Mouse (Mus musculus) T-helper 17 cell (primary cell): ENCODE data around the gene E330034G19Rik.
"Not testable (repeated sequence)": the region's sequence is repeated elsewhere in the genome, so short reads cannot be mapped to it uniquely, and the experiment has no call there.

Experiments
- in situ Hi-C, 2 experiments: fragments of 300-600 bp; cut with MboI, MseI; formaldehyde crosslinking; loops; 1 replicate in 1 of 2; 2 replicates in 1 of 2; pipeline ENCODE4 v1.15.1; 2025; ENCODE audit warnings: high pct_unique_total_duplicates in 2 of 2

E330034G19Rik gene

GRCm38 (mm10) chr14:24292914-24293313 is at the start of gene E330034G19Rik:
E330034G19Rik (plus strand) TSS chr14:24293214.
- in situ Hi-C loops: no loop called here

- in situ Hi-C loops: no loop called here
Measured at GRCm38 (mm10) chr14:24244330-24245176, 48.5 kb upstream of the E330034G19Rik start.

DNA sequence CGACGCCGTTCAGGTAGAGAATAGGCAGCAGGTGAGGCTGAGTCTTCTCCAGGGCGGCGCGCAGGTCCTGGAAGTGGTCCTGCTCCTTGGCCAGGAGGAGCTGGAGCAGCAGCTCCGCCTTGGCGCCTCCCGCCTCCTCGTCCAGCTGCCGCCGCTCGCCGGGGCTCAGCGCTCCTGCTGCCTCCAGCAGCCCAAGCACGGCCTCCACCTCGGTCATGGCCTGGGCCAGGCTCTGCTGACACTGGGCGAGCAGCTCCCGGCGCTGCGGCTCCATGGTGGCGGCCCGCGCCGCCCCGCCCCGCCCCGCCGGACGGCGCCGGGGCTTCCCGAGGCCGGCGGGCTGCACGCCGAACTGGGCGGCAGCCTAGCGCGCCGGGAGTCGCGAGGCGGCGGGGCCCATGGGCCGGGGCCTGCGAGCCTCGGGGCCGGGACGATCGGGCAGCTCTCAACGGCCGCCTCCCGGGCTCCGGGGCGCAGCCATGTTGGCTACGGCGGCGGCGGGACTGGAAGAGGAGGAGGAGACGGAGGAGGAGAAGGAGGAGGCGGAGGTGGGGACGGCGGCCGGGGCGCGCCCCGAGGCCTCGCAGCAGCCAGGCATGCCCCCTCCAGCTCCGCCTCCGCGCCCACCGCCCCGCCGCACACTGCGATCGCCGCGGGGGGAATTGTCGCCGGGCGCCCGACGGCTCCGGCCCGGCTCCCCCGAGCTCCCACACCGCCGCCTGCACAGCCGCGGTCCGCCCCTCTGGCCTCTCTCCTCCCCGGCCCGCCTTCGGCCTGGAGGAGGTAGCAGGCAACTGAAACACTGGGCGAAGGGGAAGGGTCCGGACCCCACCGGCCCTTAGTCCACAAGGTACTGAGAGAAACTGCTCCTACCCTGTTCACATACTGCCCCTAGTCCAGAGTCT is 47.6 kb upstream of the E330034G19Rik start, which contains the start of gene Dlg5:
Gene Dlg5, minus strand, starts transcription at position 744 of the 905 bp plus-strand sequence.
- in situ Hi-C loops: no loop called here

DNA sequence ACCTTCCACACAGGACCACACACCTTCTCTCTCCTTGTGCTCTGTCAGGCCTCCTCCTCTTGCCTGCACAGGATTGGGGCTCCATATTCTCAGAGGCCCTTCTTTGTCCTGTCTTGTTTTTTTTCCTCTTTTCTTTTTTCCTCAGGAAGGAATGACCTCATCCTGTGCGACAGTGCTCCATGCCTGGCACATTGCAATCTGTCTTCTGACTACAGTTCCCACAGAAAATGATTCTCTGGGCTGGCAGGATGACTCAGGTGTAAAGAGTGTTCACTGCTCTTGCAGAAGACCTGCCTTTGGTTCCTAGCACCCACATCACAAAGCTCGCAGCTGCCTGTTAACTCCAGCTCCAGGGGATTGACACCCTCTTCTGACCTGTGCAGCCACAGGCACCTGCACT is 43.1 kb upstream of the E330034G19Rik start:
- in situ Hi-C loops: no loop called here

DNA sequence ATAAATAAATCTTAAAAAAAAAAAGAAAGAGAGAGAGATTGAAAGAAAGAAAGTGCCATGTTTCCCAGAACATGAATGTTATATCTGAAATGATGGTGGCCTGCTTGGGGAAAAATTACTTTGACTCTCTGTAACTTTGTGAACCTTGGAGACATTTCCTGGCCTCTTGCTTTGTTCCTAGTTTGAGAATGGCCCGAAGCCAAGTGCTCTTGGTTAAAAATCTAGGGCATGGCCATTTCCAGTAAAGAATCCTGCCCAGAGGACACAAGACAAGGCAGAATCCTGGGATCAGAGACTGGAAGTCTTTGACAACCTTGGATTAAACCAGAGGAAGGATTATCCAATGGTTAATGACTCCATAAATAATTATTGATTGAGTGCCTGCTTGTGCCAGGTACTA is 41.7 kb upstream of the E330034G19Rik start:
- in situ Hi-C loops: no loop called here

GRCm38 (mm10) chr14:24253611-24254202 is 39.3 kb upstream of the E330034G19Rik start:
- in situ Hi-C loops: no loop called here

GRCm38 (mm10) chr14:24255956-24256355 is 37.1 kb upstream of the E330034G19Rik start:
- in situ Hi-C loops: no loop called here

DNA sequence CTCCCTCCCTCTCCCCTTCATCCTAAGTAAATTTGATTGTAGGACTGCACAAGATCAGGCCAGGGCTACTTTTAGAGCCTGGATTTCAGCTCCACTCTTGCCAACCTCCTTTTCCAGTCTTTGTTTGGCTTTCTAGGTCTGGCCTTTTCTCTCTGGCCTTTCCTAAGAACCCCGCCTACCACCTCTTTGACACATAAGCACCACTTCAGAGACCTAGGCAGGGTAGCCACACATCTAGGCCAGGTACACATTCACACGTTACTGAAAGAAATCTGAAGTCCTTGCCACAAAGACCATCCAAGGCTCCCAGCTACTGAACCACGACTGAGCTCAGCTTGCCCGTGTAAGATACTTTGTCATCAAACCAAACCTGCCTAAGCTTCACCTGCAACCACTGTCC is 32.6 kb upstream of the E330034G19Rik start:
- in situ Hi-C loops: no loop called here

GRCm38 (mm10) chr14:24262382-24262781 is 30.6 kb upstream of the E330034G19Rik start:
- in situ Hi-C loops: no loop called here

DNA sequence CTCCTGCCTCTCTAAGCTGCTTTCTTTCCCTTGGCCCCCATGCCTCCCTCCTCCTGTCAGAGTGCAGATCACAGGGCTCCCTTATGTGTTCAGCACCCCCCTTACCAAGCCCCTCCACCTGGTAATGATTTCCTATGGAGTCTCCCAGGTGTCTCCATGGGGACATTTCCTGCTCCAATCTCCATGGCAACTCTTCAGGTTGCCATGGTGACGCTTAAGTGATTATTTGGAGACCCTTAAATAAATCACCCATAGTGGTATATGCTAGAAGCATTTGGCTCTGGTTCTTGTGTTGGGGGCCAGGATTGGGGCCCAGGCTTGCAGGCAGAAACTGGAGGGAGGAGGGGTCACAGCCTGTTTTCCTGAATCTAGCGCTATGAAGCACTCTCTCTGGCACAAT is 30.1 kb upstream of the E330034G19Rik start:
- in situ Hi-C loops: no loop called here

- in situ Hi-C loops: no loop called here
Measured at GRCm38 (mm10) chr14:24269571-24269970, 23.4 kb upstream of the E330034G19Rik start.

GRCm38 (mm10) chr14:24273575-24273974 is 19.4 kb upstream of the E330034G19Rik start:
- in situ Hi-C loops: loop anchor here in 1 of 2 experiments (10.0 kb wide), 1 partner anchor 689 kb away; no protein-coding TSS in a partner anchor

DNA sequence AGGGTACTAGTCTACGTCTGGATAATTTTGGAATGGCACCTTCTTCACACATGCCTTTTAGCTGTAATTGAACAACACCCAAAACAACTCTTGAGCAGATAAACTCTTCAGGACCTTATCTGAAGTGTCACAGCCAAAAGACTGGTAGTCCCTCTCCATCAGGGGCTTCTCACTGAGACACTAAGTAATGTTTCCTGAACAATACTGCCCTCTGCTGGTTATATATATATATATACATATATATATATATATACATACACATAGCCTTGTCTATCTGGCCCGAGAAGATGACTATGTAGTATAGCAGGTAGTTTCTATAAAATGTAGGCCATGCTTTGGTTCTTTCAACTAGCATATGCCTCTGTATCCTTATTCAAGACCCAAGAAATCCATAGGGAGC is 17.5 kb upstream of the E330034G19Rik start:
- in situ Hi-C loops: loop anchor here in 1 of 2 experiments (10.0 kb wide), 1 partner anchor 691 kb away; no protein-coding TSS in a partner anchor

DNA sequence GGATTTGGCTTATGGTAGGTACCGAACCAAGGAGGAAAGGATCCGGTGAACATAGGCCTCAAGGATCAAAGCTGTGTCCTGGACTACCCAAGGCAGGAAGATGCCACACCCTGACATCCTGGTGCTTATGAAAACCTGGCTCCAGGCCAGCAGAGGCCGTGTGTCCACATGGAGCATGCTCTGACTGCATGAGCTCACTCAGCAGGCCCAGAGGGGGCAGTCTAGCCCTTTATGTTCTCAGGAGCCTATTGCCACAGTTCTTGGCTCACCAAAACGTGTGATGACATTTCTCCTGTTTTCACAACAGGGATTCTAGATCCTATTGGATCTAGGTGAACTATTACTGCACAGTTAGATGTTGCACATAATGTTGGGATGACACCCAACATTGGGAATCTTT is 11.7 kb upstream of the E330034G19Rik start:
- in situ Hi-C loops: no loop called here

DNA sequence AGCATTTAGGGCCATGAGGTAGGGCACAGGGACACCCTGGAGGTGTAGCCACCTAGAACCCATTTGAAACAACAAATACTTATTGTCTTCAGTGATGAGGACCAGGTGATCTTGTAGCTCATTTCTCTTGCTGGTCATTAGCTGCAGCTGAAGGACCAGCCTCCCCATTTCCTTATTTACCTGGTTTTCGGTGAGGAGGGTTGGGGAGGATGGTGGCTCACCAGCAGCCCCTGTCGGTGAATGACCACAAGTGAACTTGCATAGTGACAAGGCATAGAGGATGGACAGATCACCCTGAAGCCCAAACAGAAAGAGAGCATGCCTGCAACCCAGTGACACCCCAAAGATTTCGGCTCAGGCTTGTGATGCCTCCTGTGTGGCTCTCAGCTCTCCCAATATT is 10.7 kb upstream of the E330034G19Rik start:
- in situ Hi-C loops: no loop called here

DNA sequence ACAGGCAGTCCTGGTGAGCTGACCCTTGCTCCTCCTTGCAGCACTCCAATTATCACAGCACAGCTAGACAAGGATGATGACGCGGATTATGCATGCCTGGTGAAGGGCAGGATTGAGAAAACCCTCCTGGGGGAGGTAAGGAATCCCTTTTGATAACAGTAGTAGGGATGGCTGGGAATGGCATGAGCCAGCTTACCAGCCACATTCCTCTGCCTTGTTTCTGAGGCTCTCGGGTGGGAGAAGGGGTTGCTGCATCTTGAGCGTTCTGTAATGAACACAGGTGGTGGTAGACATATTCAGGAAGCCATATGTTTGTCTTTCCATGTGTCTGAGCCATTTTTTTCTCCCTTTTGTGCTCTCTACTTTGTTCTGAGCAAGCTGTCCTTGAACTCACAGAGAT is 6.9 kb upstream of the E330034G19Rik start:
- in situ Hi-C loops: no loop called here

GRCm38 (mm10) chr14:24290726-24291125 is 2.3 kb upstream of the E330034G19Rik start:
- in situ Hi-C loops: no loop called here

- in situ Hi-C loops: no loop called here
Measured at GRCm38 (mm10) chr14:24293631-24294030, 617 bp downstream of the E330034G19Rik start.

- in situ Hi-C loops: not testable (repeated sequence)
Measured at GRCm38 (mm10) chr14:24302126-24302525, 9.1 kb downstream of the E330034G19Rik start.

DNA sequence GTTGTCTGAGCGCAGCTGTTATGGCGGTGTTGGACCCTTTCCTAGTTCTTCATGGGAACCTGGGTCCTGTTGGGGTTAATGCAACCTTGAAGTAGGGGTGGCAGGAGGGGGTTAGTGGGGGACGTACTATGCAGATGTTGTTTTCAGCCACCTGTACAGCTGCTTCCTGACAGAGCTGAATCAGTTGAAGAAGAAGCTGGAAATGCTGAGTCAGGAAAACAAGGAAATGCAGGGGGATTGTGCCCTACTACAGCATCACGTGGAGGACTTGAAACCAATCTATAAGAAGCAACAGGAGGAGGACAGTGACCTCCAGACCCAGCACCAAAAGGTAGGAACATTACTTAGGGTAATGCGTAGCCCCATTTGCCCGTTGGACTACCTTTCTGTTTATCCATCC is 13.7 kb downstream of the E330034G19Rik start:
- in situ Hi-C loops: no loop called here

DNA sequence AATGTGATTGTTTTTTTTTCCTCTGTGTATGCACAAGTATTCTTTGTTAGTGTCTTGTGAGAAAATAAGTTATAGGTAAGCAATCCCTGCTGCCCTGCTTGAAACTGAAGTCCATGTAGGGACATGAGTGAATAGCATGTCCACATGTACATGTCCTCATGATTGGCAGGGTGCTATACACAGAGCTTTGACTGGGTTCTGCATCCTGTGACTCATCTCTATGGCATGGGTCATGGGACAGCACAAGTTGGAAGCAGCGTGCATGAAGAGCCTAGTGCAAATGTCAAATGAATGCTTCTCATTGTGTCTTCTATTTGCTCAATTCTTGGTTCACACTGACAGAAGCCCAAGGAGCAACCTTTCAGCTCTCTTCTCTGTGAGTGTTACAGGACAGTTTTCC is 14.1 kb downstream of the E330034G19Rik start:
- in situ Hi-C loops: no loop called here

DNA sequence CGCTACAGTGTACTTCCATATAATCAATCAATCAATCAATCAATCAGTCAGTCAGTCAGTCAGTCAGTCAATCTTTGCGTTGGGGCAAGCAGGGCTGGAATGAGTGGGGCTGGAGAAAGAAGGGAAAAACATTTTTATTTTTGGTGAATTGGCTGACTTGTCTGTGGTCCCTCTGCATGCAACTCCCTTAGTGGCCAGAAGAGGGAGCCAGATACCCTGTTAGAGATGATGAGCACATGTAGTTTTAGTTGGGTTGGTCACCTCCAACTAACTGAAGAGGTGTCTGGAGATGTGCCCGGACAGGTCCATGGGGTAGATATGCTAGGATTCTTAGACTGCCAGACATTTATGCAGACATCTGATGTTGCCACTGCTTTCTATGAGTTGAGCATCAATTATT is 18.1 kb downstream of the E330034G19Rik start:
- in situ Hi-C loops: no loop called here
